Mouse (Mus musculus) left cerebral cortex, postnatal 14 days (tissue): Measurements from ENCODE around the gene Gm15107. TPM values are rescaled to one million over a fixed set of nuclear protein-coding genes. Genes with fewer than 3 reads are reported as not detected.
"Not testable (repeated sequence)": the region's sequence is repeated elsewhere in the genome, so short reads cannot be mapped to it uniquely, and the experiment has no call there.

ENCODE experiments used
- DNase-seq, 2 experiments: peaks; one replicate each; pipeline ENCODE4 v3.0.0; 2021 to 2022; ENCODE audit warnings: low spot score in 2 of 2, mixed read lengths in 1 of 2
- intact Hi-C: fragments of 180-260 bp; cut with DNase I; formaldehyde crosslinking; loops from one replicate; pipeline ENCODE4 v1.15.1; 2025
- long read RNA-seq, 2 experiments: library from polyadenylated mRNA; stranded (forward); transcript quantifications; one replicate each; pipeline ENCODE4 v2.0.0; 2021
- total RNA-seq, 2 experiments: library from RNA; stranded (reverse); gene quantifications; 2 replicates each; pipeline ENCODE4 v1.2.3; 2021

The Gm15107 gene
- not detected for total RNA-seq
- long read RNA-seq, experiment 1, result 0 reads
- long read RNA-seq, experiment 2, result 0 reads

- DNase-seq, intact Hi-C loops: not testable (repeated sequence)
Observed at GRCm38 (mm10) chrX:148180424-148180823, at the start of gene Gm15107. TSS of gene Gm15107 (plus strand) at chrX:148180724.

Other genes starting within 250 kb of the Gm15107 start
- not detected for gene Gm15080, start 187.7 kb upstream of the Gm15107 start, total RNA-seq